Mouse (Mus musculus) liver, adult (tissue): ENCODE measurements around the gene Cfap100.

Experiments
- GATA4 ChIP-seq: IDR thresholded peaks from 2 replicates; pipeline ENCODE4 v1.6.1; 2014; ENCODE audit warnings: mild to moderate bottlenecking, low read length; ENCODE audit not compliant: insufficient replicate concordance

Cfap100 gene

DNA sequence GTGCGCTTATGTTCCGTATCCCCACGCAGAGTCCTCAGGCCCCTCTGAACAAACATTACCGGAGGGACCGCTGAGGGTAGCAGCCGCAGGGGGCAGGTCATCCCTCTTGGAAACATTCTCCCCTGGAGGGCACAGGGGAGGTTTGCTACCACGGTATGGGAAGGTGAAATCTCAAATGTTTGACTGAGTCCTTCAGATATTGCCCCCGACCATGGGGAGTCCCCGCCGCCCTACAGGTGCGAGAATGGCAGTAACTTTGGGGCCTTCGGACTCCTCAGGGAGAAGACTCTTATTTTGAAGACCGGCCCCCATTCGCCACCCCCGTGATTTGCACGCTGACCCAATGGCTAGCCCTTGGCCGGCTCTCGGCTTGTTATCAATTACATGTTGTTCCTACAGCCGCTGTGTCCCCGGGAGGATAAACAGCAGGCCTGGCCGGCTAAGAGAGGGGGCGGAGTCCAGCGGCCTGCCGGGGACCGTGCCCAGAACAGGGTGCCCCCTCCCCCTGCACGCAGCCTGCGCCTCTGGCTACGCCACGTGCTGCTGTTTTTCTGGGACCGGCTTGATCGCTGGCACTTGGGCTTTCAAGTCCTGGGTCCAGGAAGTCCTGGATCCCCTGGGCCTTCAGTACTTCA is 34.7 kb upstream of the Cfap100 start:
- TF ChIP-seq GATA4: peak; percentile 98; the same call in 1 of the 2 replicates

DNA sequence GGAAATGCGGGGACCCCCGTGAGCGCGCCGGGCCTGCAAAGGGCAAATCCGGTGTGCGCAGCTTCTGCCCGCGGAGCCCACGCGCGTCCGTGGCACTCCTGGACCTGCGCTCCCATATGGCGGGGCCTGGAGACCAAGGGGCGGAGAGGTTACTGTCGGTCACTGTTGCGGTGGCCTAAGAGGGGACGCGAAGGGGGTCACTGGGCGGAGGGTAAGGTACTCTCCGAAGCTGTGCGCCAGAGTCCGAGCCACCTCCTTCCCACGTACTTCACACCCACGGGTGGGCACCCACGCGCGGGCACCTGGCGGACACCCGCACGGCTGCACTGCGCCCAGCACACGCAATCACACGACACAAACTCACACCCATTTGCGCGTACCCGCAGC is 34.2 kb upstream of the Cfap100 start:
- TF ChIP-seq GATA4: no peak

DNA sequence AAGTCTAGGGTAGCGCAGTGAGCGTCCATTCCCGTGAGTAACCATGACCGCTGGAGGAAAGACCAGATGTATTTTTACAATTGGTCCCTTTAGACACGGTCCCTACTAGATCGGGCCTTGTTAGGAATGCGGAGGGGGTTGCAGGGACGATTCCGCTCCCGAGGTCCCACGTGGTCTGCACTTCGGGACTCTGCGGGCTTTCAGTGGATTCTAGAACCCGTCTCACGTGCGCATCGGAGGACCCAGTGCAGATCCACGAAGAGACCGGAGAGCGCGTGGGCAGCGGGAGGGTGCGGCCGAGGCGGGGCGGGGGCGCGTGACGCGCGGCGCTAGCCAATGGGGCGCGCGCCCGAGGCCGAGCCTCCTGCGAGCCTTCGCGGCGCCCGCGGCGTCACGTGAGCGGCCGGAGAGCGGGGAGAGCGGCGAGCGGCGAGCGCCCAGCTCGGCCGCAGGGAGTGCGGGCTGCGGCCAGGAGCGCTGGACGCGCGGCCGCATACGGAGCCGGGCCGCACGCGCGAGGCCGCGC is 33.6 kb upstream of the Cfap100 start, which contains the start of gene Klf15:
Gene Klf15 (plus strand): TSS at position 396 of the 526 bp plus-strand sequence.
- no peak for TF ChIP-seq GATA4

DNA sequence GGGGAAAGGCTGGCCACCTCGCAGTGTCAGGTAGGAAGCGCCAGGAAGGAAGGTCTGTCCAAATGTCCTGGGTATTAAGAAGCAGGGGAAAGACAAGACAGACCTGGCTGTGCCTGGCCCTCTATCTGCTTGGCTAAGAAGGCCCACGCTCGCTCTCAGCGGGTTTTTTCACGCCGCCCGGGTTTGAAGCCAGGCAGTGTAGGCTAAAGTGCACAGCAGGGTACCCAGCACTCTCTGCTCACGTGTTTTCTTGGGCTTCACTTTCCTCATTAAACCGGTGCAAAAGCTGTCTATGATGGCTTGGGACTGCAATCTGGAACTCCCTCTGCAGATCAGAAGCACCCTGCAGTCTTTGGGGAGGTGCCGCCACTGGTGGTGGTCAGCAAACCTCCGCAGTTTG is 33.2 kb upstream of the Cfap100 start:
- TF ChIP-seq GATA4: no peak

DNA sequence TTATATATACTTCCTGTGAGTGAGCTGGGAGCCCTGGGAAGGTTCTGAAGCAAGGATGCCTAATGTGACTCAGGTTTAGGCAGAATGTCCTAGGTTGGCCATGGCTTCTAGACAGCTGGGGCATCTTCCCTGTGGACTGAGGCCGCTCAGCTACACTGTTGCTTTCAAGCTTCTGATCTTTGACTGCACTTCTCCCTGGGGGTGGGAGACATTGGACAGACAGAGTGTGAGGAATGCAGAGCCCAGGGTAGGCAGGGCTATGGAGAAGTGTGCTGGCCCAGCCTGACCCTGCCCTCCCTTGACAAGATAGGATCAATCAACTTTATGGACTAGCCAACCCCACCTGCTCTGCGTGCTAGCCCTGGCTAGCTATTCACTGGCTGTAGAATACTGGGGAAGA is 32.6 kb upstream of the Cfap100 start:
- no peak for TF ChIP-seq GATA4

DNA sequence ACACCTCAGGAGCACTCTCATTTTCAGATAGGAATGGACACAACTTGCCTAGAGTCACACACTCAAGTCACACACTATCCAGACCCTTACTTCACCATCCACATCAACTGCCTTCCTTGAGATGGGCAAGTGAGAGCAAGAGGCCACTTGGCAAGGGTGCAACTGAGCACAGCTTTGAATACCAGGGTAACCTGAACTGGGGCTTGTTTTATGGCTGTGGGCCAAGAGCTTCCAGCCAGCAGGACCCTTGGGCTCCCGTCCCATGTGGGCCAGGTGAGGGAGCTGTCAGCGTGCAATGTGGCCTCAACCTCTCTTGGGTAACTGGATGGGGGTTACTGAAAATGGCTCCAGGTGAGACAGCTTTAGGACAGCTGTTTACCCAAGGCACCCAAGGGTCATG is 28.8 kb upstream of the Cfap100 start:
- TF ChIP-seq GATA4: no peak

DNA sequence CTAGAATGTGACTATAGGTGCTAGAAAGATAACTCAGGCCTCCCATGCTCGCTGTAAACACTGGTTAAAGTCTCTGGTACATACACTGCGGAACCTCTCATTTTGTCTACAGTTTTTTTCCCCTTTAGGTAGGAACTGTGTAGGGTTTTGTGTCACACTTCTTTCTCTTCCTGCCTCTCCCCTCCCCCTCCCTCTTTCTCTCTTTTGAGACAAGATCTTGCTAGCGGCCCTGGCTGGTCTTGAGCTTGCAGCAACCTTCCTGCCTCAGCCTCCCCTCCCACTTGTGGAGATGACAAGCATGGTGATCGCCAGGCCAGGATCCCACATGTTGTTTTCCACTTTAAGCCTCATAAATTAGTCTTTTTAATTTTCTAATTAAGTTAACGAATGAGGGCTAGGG is 25.2 kb upstream of the Cfap100 start:
- TF ChIP-seq GATA4: no peak

DNA sequence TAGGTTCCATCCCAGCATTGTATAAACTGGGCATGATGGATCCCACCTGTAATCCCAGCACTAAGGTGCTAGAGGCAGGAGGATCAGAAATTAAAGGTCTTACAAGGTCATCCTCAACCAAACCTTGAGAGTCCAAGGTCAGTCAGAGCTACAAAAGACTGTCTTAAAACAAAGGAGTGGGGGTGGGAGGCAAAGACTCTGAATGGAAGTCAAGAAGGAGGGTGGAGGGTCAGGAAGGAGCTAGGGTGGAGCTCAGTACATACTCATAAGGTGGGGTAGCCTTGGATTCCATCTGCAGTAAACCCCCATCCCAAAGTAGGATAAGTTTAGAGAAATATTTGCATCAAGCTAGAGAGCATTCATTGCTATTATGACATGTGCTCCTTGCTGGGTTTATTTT is 24.0 kb upstream of the Cfap100 start:
- TF ChIP-seq GATA4: no peak

DNA sequence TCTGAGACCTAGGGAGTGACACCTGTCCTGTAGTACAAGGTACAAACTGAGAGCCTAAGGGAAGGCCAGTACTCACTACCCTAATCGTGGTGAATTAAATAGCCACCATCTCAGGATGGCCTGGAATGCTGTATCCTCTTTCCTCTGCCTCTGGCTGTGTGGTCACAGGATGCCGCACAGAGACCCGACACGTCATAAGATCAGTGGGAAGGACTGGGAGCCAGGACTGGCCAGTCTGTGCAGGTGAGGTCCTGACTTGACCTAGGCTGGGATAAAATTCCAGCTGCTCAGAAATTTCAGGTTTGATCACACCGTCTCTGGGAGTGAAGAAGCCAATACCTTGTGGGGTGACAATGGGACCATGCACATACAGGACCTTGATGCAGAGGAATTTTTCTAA is 22.9 kb upstream of the Cfap100 start:
- TF ChIP-seq GATA4: no peak

DNA sequence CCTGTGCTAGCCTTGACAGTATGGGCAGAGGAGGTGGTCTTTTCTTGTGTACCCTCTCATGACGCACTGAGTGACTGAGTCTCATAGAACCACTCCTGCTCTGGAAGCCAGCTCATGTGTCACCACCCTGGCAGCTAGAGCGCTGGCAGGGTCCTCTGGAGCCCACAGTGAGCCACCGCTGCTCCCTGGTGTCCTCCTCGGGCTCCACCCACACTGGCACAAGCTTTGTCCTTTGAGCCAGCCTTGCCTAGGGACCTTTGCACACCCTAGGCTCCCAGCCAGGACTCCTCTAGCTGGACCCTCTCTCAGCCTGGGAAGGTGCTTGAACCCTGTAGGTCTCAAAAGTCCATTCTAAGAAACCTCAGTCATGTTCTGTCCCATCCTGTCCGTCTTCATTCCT is 22.1 kb upstream of the Cfap100 start:
- no peak for TF ChIP-seq GATA4

DNA sequence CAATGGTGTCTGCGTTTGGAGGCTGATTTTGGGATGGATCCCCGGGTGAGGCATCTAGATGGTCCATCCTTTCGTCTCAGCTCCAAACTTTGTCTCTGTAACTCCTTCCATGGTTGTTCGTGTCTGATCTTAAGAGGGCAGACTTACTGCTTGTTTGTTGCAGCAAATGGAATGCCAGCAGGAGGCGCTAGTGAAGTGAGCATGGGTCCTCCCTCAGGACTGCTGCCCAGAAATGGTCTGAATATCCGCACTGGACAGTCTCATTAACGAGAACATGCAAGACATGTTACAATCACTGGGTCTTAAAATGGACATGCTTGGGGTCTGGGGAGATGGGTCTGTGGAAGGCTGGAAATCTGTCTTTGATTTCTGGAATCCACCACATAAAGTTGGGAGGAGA is 21.6 kb upstream of the Cfap100 start:
- no peak for TF ChIP-seq GATA4

DNA sequence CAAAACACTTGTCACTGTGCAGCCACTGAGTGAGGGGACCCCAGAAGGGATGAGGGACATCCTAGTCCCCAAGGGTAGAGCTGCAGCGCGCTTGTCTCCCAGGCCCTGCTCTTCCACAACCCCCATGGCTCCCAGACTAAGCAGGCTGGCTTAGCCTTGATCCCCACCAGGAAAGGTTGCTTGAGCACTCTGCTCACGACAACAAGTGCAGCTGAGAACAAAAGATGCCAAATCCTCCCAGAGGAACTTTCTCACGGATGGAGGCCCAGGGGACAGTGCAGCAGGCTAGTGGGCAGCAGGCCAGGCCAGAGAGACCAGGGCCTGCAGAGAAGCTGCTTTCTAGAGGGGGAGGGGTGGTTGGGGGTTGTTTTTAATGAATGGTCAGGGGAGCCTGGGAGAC is 18.3 kb upstream of the Cfap100 start:
- TF ChIP-seq GATA4: no peak

DNA sequence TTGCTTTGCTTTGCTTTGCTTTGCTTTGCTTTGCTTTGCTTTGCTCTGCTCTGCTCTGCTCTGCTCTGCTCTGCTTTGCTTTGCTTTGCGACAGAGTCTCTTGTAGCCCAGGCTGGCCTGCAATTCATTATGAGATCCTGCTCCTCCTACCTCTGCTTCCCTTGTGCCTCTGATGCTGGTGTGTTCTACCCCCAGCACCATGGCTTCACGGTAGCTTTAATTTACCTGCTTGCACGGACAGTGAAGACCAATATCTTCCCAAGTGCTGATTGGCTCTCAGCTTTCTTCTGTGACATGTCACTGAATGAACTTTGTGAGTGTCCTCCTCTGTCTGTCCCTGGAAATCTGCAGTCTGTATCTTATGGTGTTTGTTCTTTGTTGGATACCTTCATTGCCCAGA is 8.4 kb upstream of the Cfap100 start:
- TF ChIP-seq GATA4: no peak

DNA sequence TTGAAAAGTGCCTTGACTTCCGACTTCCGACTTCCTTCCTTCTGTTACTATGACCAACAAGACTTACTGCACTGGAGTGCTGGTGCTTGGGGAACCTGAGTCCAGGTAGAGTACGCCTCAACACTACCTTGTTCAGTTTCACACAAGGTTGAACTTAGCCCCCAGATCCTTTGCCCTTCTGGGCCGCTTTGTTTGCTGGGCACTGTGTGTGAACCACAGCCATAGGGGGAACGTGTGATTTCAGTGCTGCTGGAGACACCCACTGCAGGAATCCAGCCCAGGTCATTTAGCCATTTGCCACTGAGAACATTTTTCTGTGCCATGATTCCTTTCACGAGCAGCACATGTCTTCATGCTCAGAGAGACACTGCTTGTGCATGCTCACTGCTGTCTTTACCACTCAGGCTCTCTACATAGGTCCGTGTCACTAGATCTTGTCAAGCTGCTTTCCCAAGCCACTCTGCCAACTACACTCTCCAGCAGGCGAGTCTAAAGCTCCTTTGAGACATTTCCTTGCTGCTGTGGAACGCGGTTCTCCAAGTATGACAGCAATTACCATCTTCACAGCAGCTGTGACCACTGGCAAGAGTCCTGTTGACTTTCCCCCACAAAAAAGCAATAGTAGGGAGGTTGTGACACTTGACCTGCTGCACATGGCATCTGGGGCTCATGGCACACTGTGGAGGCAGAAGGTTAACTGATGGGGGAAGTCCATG is 7.8 kb upstream of the Cfap100 start:
- no peak for TF ChIP-seq GATA4

DNA sequence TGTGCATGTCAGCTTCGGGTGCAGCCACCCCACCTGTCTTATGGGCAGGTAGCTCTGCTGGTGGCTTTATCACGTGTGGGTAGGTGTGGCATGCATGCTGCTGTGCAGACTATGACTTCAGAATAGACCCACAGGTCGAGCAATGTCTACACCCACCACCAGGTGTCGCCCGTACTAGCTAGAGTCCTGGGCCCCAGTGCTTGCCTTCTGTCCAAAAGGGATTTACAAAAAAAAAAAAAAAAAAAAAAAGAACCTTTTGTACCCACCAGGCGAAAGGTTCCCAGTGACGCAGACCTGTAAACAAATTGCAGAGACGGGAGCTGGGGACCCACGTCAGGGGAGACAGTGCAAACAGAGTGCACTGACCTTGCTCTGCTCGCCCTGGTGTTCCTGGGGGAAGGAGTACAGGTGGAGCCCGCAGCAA is 6.6 kb upstream of the Cfap100 start:
- no peak for TF ChIP-seq GATA4

DNA sequence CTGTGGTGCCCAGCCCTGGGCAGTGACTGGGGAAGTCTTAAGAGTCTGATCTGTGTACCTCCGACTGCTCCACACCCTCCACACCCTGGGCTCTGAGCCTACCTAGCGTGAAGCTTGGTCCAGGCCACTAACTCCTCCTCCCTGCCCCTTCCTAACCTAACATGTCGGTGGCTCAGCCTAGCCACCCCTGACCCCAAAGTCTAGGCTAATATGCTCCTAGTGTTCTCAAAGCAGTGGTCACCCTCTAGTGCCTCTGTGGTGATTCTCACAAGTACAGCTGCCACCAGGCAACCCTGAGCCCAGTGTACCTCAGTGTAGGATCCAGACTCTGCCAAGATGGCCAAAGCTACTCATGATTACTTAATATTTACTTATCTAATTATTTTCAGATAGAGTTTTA is 6.1 kb upstream of the Cfap100 start:
- no peak for TF ChIP-seq GATA4

DNA sequence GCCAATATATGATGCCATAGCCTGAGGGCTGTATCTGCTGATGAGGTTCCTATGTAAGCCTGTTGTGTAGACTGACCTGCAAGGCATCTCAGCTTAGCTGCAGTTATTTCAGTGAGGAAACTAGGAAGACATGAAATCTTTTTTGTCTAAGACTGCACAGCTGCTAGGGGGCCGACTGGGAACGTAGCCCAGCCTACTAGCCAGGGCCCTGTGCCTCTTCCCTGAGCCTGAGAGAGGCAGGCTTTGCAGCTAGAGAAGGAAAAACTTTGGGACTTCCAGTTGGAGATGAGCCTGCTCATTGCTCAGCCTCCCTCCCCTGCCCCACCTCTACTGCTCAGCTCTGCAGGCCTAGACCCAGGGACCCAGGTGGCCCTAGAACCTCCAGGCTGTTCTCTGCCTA is 2.9 kb upstream of the Cfap100 start:
- TF ChIP-seq GATA4: no peak
